Mouse (Mus musculus): Measurements from ENCODE around the gene Mad2l2.
"Not testable (repeated sequence)": the region's sequence is repeated elsewhere in the genome, so short reads cannot be mapped to it uniquely, and the experiment has no call there.

The Mad2l2 gene

GRCm38 (mm10) chr4:148107621-148108291 lies 22.4 kb upstream of the Mad2l2 start:
- DNase-seq (ENCODE audit: low spot score), result peak; percentile 67

- no peak for DNase-seq (ENCODE audit: low spot score)
Measured at GRCm38 (mm10) chr4:148108565-148109100, 21.6 kb upstream of the Mad2l2 start.

GRCm38 (mm10) chr4:148109215-148109614 lies 21.0 kb upstream of the Mad2l2 start:
- no peak for DNase-seq (ENCODE audit: low spot score)

- DNase-seq (ENCODE audit: low spot score), result no peak
Measured at GRCm38 (mm10) chr4:148112519-148112918, 17.7 kb upstream of the Mad2l2 start.

GRCm38 (mm10) chr4:148114758-148115391 lies 15.3 kb upstream of the Mad2l2 start:
- DNase-seq (ENCODE audit: low spot score), result peak; percentile 93

GRCm38 (mm10) chr4:148115467-148115866 lies 14.7 kb upstream of the Mad2l2 start:
- DNase-seq (ENCODE audit: low spot score), result peak; percentile 89

GRCm38 (mm10) chr4:148116657-148117056 lies 13.5 kb upstream of the Mad2l2 start:
- no peak for DNase-seq (ENCODE audit: low spot score)

GRCm38 (mm10) chr4:148117392-148117791 lies 12.8 kb upstream of the Mad2l2 start:
- DNase-seq (ENCODE audit: low spot score), result no peak

GRCm38 (mm10) chr4:148119578-148119977 lies 10.6 kb upstream of the Mad2l2 start:
- not testable (repeated sequence) for DNase-seq (ENCODE audit: low spot score)

- DNase-seq (ENCODE audit: low spot score), result no peak
Measured at GRCm38 (mm10) chr4:148120555-148120954, 9.6 kb upstream of the Mad2l2 start.

- no peak for DNase-seq (ENCODE audit: low spot score)
Measured at GRCm38 (mm10) chr4:148121362-148121761, 8.8 kb upstream of the Mad2l2 start.

- peak; percentile 32 for DNase-seq (ENCODE audit: low spot score)
Measured at GRCm38 (mm10) chr4:148121982-148122693, 8.0 kb upstream of the Mad2l2 start.

GRCm38 (mm10) chr4:148122694-148123066 lies 7.5 kb upstream of the Mad2l2 start:
- no peak for DNase-seq (ENCODE audit: low spot score)

- DNase-seq (ENCODE audit: low spot score), result no peak
Measured at GRCm38 (mm10) chr4:148128241-148128640, 1.9 kb upstream of the Mad2l2 start.

GRCm38 (mm10) chr4:148128672-148129071 lies 1.5 kb upstream of the Mad2l2 start:
- DNase-seq (ENCODE audit: low spot score), result no peak

GRCm38 (mm10) chr4:148130561-148131413 lies 603 bp downstream of the Mad2l2 start, which contains the start of gene Draxin:
Gene Draxin, minus strand, starts transcription at chr4:148130698.
- DNase-seq (ENCODE audit: low spot score), result peak; percentile 89

- DNase-seq (ENCODE audit: low spot score), result peak; percentile 52
Measured at GRCm38 (mm10) chr4:148131497-148132081, 1.4 kb downstream of the Mad2l2 start.

GRCm38 (mm10) chr4:148134988-148135387 lies 4.8 kb downstream of the Mad2l2 start:
- DNase-seq (ENCODE audit: low spot score), result no peak

GRCm38 (mm10) chr4:148137503-148137902 lies 7.3 kb downstream of the Mad2l2 start:
- DNase-seq (ENCODE audit: low spot score), result no peak

- DNase-seq (ENCODE audit: low spot score), result no peak
Measured at GRCm38 (mm10) chr4:148139767-148140097, 9.5 kb downstream of the Mad2l2 start.

Measured in MN1 (cell line).